Mouse (Mus musculus) brown adipose tissue, adult 24 weeks (tissue): Measurements from ENCODE around the gene Gtf3c2. TPM values are rescaled to one million over a fixed set of nuclear protein-coding genes. Genes with fewer than 3 reads are reported as not detected.

ENCODE experiments used
- H3K27ac ChIP-seq: fragments of 200-500 bp; replicated peaks from 2 replicates; pipeline ENCODE4 v1.5.1; 2012; ENCODE audit warnings: low read depth, mild to moderate bottlenecking, low read length
- H3K4me1 ChIP-seq: fragments of 200-500 bp; 2 replicates; pipeline ENCODE4 v1.6.1; 2012; ENCODE audit warnings: low read length, mixed read lengths; ENCODE audit not compliant: control insufficient read depth, insufficient read depth, insufficient read length
- H3K4me3 ChIP-seq: fragments of 200-500 bp; 2 replicates; pipeline ENCODE4 v1.5.1; 2012; ENCODE audit warnings: low read depth, mild to moderate bottlenecking, low read length, moderate library complexity; ENCODE audit not compliant: insufficient read depth
- polyA plus RNA-seq: library from polyadenylated mRNA; stranded (reverse); fragments of >200 nt; gene quantifications from 2 replicates; pipeline ENCODE4 v1.2.4, GENCODE M21; 2012; ENCODE audit not compliant: missing spikeins, insufficient read depth, insufficient read length

Gene Gtf3c2
- polyA plus RNA-seq, 1 experiment: 18.4 TPM

DNA sequence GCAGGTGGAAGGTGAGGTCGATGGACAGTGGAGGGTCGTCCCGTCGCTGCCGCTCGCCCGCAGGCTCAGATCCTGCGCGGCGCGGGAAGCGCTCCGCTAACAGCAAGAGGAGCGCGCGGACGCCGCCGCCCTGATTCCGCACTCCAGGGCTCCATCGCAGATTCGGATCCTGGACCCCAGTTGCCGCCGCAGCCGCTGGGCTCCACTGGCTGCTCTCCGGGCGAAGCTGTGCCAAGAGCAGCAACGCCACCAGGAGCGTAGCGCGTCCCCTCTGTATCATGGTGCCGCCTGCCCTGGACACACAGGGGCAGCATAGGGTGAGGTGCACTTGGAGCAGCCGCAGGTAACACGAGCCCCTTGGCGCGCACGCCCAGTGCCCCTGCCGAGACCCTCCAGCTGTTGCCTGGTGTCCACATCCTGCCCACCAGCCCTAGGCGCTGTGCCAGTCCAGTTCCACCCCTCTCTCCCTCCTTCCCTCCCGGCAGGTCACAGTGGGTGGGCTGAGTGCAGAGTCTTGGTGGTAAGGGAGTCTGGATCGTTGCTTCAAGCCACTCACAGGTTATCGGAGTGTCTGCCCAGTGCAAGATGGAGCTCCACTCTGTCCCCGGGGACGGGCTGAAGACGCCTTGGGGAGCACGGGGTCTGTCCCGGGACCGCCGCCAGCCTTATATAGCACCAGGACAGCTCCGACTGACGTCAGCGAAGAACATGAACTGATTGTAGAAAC is 41.5 kb downstream of the Gtf3c2 start, which contains the start of gene Ucn:
TSS of gene Ucn (minus strand) at position 589 of the 727 bp plus-strand sequence.
- no peak within 1 kb of the TSS for H3K4me3 ChIP-seq
- no peak within 1 kb of the TSS for H3K27ac ChIP-seq
- no peaks in the 10 kb centered on the region; the same call in 1 of the 2 replicates for H3K4me1 ChIP-seq

DNA sequence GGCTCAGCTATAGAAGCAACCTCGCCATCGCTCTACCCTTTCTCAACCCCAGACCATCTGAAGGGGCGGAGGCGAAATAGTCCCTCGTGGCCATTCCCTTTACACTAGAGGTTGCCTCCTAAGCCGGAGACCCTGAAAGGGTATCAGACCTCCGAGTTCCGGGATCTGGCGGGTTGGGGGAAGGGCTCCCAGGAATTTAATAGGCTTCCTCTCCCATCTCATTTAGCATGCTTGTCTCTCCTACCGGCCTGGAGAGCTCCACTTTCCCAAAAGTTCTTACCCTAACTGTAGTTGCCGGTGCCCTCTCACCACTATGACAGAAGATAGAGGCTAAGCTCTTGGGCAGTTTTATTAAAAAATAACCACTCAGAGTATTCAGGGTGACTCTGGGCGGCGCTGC is 42.3 kb downstream of the Gtf3c2 start:
- Histone ChIP-seq H3K27ac (no peak overlapping the region), H3K4me3 (no peak overlapping the region), H3K4me1 (no peaks in the 10 kb centered on the region; the same call in 1 of the 2 replicates)

- H3K27ac ChIP-seq: no peak overlapping the region
- no peak overlapping the region for H3K4me3 ChIP-seq
- H3K4me1 ChIP-seq: no peaks in the 10 kb centered on the region; the same call in 1 of the 2 replicates
Measured at GRCm38 (mm10) chr5:31136730-31137424, 43.1 kb downstream of the Gtf3c2 start.

- Histone ChIP-seq H3K4me1 (no peaks in the 10 kb centered on the region), H3K4me3 (no peak overlapping the region), H3K27ac (no peak overlapping the region)
Measured at GRCm38 (mm10) chr5:31126050-31126449, 53.9 kb downstream of the Gtf3c2 start.

DNA sequence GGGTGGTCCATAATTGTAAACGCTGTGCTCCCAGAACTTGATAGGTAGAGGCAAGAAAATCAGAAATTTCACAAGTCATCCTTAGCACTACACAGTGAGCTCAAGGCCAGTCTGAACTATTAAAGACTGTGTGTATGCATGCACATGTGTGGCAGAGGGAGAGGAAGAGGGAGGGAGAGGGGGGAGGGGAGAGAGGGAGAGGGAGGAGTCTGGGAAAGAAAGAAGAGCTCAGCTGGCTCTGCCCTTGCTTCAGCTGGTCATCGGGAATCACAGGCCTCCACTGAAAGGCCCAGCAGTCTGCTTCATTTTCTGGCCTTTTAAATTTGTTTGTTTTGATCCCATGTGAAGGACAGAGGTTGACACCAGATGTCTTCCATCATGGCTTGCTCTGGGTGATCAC is 56.5 kb downstream of the Gtf3c2 start:
- Histone ChIP-seq H3K4me3 (no peak overlapping the region), H3K27ac (no peak overlapping the region), H3K4me1 (no peaks in the 10 kb centered on the region)

DNA sequence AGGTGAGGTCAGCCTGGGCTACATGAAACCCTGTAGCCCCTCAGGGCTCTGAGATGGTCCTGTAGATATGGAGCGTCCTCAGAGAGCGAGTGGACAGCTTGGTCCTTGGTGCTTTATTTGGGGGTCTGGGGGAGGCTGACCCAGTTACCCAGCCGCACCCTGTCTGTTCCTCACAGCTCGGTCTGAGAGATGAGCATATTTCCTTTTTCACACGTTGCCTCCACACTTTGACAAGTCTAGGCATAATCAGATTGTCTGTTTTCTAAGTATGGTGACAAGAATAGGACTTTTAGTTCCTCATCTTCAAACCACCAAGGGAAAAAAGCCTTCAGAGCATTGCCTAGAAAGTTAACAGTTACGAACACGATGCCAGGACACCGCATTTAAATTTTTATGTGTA is 58.8 kb downstream of the Gtf3c2 start:
- no peaks in the 10 kb centered on the region for H3K4me1 ChIP-seq
- H3K27ac ChIP-seq: no peak overlapping the region
- no peak overlapping the region for H3K4me3 ChIP-seq

- no peak overlapping the region for H3K27ac ChIP-seq
- no peak overlapping the region for H3K4me3 ChIP-seq
- H3K4me1 ChIP-seq: no peaks in the 10 kb centered on the region
Measured at GRCm38 (mm10) chr5:31116912-31117311, 63.0 kb downstream of the Gtf3c2 start.

- H3K27ac ChIP-seq: no peak within 1 kb of the TSS
- no peak within 1 kb of the TSS; the same call in 1 of the 2 replicates for H3K4me3 ChIP-seq
- no peaks in the 10 kb centered on the region for H3K4me1 ChIP-seq
Measured at GRCm38 (mm10) chr5:31116354-31116753, 63.6 kb downstream of the Gtf3c2 start, which contains the start of gene Trim54. Trim54 (plus strand) TSS chr5:31116712.

DNA sequence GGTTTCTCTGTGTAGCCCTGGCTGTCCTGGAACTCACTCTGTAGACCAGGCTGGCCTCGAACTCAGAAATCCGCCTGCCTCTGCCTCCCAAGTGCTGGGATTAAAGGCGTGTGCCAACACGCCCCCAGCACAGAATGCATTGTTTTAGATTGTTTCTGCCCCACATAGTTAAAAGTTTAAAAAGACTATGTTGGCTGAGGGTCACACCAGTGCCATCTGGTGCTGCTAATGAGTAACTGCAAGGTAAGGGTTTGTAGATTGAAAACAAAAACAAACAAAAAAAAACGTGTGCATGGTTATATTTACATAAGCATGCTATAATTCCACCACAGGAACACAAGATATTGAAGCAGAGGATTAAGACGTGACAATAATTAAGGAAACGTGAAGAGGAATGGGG is 69.2 kb downstream of the Gtf3c2 start:
- Histone ChIP-seq H3K4me1 (no peaks in the 10 kb centered on the region), H3K4me3 (no peak overlapping the region), H3K27ac (no peak overlapping the region)

- Histone ChIP-seq H3K4me1 (no peaks in the 10 kb centered on the region), H3K4me3 (no peak within 1 kb of the TSS), H3K27ac (no peak within 1 kb of the TSS)
Measured at GRCm38 (mm10) chr5:31108000-31108490, 71.9 kb downstream of the Gtf3c2 start, which contains the start of gene Slc30a3. Slc30a3 (minus strand) TSS chr5:31108237.

Other genes starting within 250 kb of the Gtf3c2 start
- 1.0 TPM in 1 of 2 replicates, not detected in the other for gene Cgref1, start 234.6 kb downstream of the Gtf3c2 start, polyA plus RNA-seq
- gene Preb, start 219.8 kb downstream of the Gtf3c2 start, polyA plus RNA-seq: 51.9 and 74.1 TPM in 2 replicates
- gene Tcf23, start 211.5 kb downstream of the Gtf3c2 start, polyA plus RNA-seq: not detected in 2 replicates
- 156 and 168 TPM in 2 replicates for gene Atraid, start 131.8 kb downstream of the Gtf3c2 start, polyA plus RNA-seq
- 8.2 and 10.3 TPM in 2 replicates for gene Slc5a6, start 131.2 kb downstream of the Gtf3c2 start, polyA plus RNA-seq
- gene Cad, start 125.4 kb downstream of the Gtf3c2 start, polyA plus RNA-seq: 6.8 and 19.9 TPM in 2 replicates
- gene Dnajc5g, start 73.9 kb downstream of the Gtf3c2 start, polyA plus RNA-seq: not detected in 2 replicates
- gene Slc30a3, start 71.9 kb downstream of the Gtf3c2 start, polyA plus RNA-seq: not detected in 2 replicates
- 3.2 and 4.2 TPM in 2 replicates for gene Trim54, start 63.4 kb downstream of the Gtf3c2 start, polyA plus RNA-seq
- not detected in 2 replicates for gene Ucn, start 41.3 kb downstream of the Gtf3c2 start, polyA plus RNA-seq
- gene Mpv17, start 25.9 kb downstream of the Gtf3c2 start, polyA plus RNA-seq: 71.5 and 104 TPM in 2 replicates
- not detected in 2 replicates for gene Gm29609, start 233 bp downstream of the Gtf3c2 start, polyA plus RNA-seq
- 56.4 and 64.8 TPM in 2 replicates for gene Snx17, start 13.1 kb upstream of the Gtf3c2 start, polyA plus RNA-seq
- gene Eif2b4, start 13.3 kb upstream of the Gtf3c2 start, polyA plus RNA-seq: 33.3 and 43.4 TPM in 2 replicates
- 10.0 and 12.1 TPM in 2 replicates for gene Zfp513, start 22.2 kb upstream of the Gtf3c2 start, polyA plus RNA-seq
- 39.8 and 46.0 TPM in 2 replicates for gene Ppm1g, start 40.5 kb upstream of the Gtf3c2 start, polyA plus RNA-seq
- gene Nrbp1, start 60.7 kb upstream of the Gtf3c2 start, polyA plus RNA-seq: 31.0 and 33.7 TPM in 2 replicates
- gene Gm9970, start 61.1 kb upstream of the Gtf3c2 start, polyA plus RNA-seq: not detected in 2 replicates
- gene Krtcap3, start 71.5 kb upstream of the Gtf3c2 start, polyA plus RNA-seq: 2.0 TPM in 1 of 2 replicates, not detected in the other
- 28.9 and 34.5 TPM in 2 replicates for gene Ift172, start 111.0 kb upstream of the Gtf3c2 start, polyA plus RNA-seq
- gene Fndc4, start 115.9 kb upstream of the Gtf3c2 start, polyA plus RNA-seq: 3.6 and 3.7 TPM in 2 replicates
- 0.99 TPM in 1 of 2 replicates, not detected in the other for gene Gckr, start 117.3 kb upstream of the Gtf3c2 start, polyA plus RNA-seq